Mouse (Mus musculus) brain, embryonic 14.5 days (tissue): ENCODE measurements around the gene Gnb1. TPM values are rescaled to one million over a fixed set of nuclear protein-coding genes. Genes with fewer than 3 reads are reported as not detected.
A peak's percentile ranks its signal among the peaks of the same experiment; 100 is the strongest.
"Not testable (repeated sequence)": the region's sequence is repeated elsewhere in the genome, so short reads cannot be mapped to it uniquely, and the experiment has no call there.

Source experiments
- DNase-seq: peaks from one replicate; pipeline ENCODE4 v3.0.0-alpha.2; 2011; ENCODE audit warnings: low read depth
- CTCF ChIP-seq: fragments of 200-500 bp; IDR thresholded peaks from 2 replicates; pipeline ENCODE4 v1.5.1; 2012; ENCODE audit warnings: inconsistent platforms, mild to moderate bottlenecking, moderate library complexity, borderline replicate concordance; ENCODE audit not compliant: insufficient read depth, insufficient read length; ENCODE audit errors: extremely low read depth
- POLR2A ChIP-seq: fragments of 200-500 bp; IDR thresholded peaks from 2 replicates; pipeline ENCODE4 v1.6.1; 2012; ENCODE audit warnings: mild to moderate bottlenecking, inconsistent platforms, borderline replicate concordance; ENCODE audit not compliant: poor library complexity, insufficient read depth, insufficient read length, severe bottlenecking; ENCODE audit errors: extremely low read depth
- polyA plus RNA-seq: library from polyadenylated mRNA; depleted of rRNA; stranded (reverse); fragments of >200 nt; gene quantifications from 2 replicates; pipeline ENCODE4 v1.2.3, GENCODE M21; 2012

Gene Gnb1
- polyA plus RNA-seq, 1 experiment, result 1,071 TPM

- TF ChIP-seq CTCF (no peak), POLR2A (no peak)
- DNase-seq, result no peak
Measured at GRCm38 (mm10) chr4:155469590-155470262, 21.4 kb upstream of the Gnb1 start.

- TF ChIP-seq CTCF (no peak), POLR2A (no peak)
- DNase-seq, result no peak
Measured at GRCm38 (mm10) chr4:155470263-155470953, 20.8 kb upstream of the Gnb1 start.

- no peak for DNase-seq
- no peak for TF ChIP-seq CTCF
- TF ChIP-seq POLR2A, result no peak
Measured at GRCm38 (mm10) chr4:155470997-155471396, 20.2 kb upstream of the Gnb1 start.

GRCm38 (mm10) chr4:155471406-155471805 lies 19.8 kb upstream of the Gnb1 start:
- no peak for DNase-seq
- TF ChIP-seq CTCF, result no peak
- no peak for TF ChIP-seq POLR2A

- TF ChIP-seq POLR2A (no peak), CTCF (no peak)
- peak; percentile 83 for DNase-seq
Measured at GRCm38 (mm10) chr4:155472716-155473290, 18.4 kb upstream of the Gnb1 start.

GRCm38 (mm10) chr4:155473319-155473718 lies 17.8 kb upstream of the Gnb1 start:
- DNase-seq, result peak; percentile 27
- TF ChIP-seq CTCF (no peak), POLR2A (no peak)

- DNase-seq, result not testable (repeated sequence)
Measured at GRCm38 (mm10) chr4:155473796-155474195, 17.4 kb upstream of the Gnb1 start.

- peak; percentile 88 for DNase-seq
- TF ChIP-seq POLR2A, result no peak
- TF ChIP-seq CTCF, result peak; percentile 97
Measured at GRCm38 (mm10) chr4:155481381-155482124, 9.6 kb upstream of the Gnb1 start.

- no peak for TF ChIP-seq POLR2A
- no peak for TF ChIP-seq CTCF
- no peak for DNase-seq
Measured at GRCm38 (mm10) chr4:155482125-155482480, 9.1 kb upstream of the Gnb1 start.

- no peak for TF ChIP-seq CTCF
- no peak for TF ChIP-seq POLR2A
- DNase-seq, result no peak
Measured at GRCm38 (mm10) chr4:155482733-155483540, 8.2 kb upstream of the Gnb1 start.

GRCm38 (mm10) chr4:155485521-155485920 lies 5.6 kb upstream of the Gnb1 start:
- DNase-seq, result no peak
- TF ChIP-seq CTCF (no peak), POLR2A (no peak)
